Mouse (Mus musculus) Patski (cell line): ENCODE data around the gene Vps9d1. TPM values are rescaled to one million over a fixed set of nuclear protein-coding genes. Genes with fewer than 3 reads are reported as not detected.
A peak's percentile ranks its signal among the peaks of the same experiment; 100 is the strongest.
"Not testable (repeated sequence)": the region's sequence is repeated elsewhere in the genome, so short reads cannot be mapped to it uniquely, and the experiment has no call there.

Experiments
- ATAC-seq: fragments of 100-300 bp; one replicate; pipeline ENCODE4 v1.8.0; 2021
- CTCF ChIA-PET: fragments of 350-600 bp; sonication (Branson Sonifier 250); formaldehyde crosslinking; loops from one replicate; lab custom pipeline; 2022; ENCODE audit warnings: inconsistent platforms; lab: Charles Lee
- POLR2A ChIA-PET: fragments of 350-600 bp; sonication (Branson Sonifier 250); formaldehyde crosslinking; loops from one replicate; lab custom pipeline; 2022; ENCODE audit warnings: antibody characterized with exemption, inconsistent platforms; lab: Charles Lee
- DNase-seq: peaks from one replicate; pipeline ENCODE4 v3.0.0-alpha.2; 2011; ENCODE audit warnings: low read depth, low spot score
- H3K27me3 ChIP-seq: fragments of 371-371 bp; one replicate; pipeline ENCODE4 v1.5.1; 2021
- CTCF ChIP-seq: fragments of 100-300 bp; IDR thresholded peaks from one replicate; pipeline ENCODE4 v1.5.1; 2021
- in situ Hi-C: fragments of 300-500 bp; cut with MboI; formaldehyde crosslinking; loops from 3 replicates; pipeline ENCODE4 v1.11.1; 2018; ENCODE audit warnings: low pct_unique_long_range_greater_than_20kb, mixed read lengths
- polyA plus RNA-seq: library from polyadenylated mRNA; unstranded; gene quantifications from one replicate; pipeline ENCODE4 v1.2.3, GENCODE M21; 2021

Vps9d1 gene
- polyA plus RNA-seq: 22.1 TPM

- in situ Hi-C loops: no loop called here
- H3K27me3 ChIP-seq: no peaks in the 10 kb centered on the region
- DNase-seq: peak; percentile 13
- no peak for TF ChIP-seq CTCF
- CTCF ChIA-PET: no interaction called here
- ATAC-seq: peak; percentile 79
- POLR2A ChIA-PET: interaction anchor here (1.1 to 1.5 kb wide), 5 partner anchors 11 to 30 kb away, joined by 3 to 7 read pairs (median 4); partner anchors contain the start of genes Cdk10 and Spata2l
These were observed at the start of gene Vps9d1, which contains the start of gene Zfp276 for GRCm38 (mm10) chr8:123254099-123254885. Gene Vps9d1 (minus strand): TSS chr8:123254348. Gene Zfp276 (plus strand): TSS chr8:123254195.

GRCm38 (mm10) chr8:123298301-123298700 lies 44.2 kb upstream of the Vps9d1 start:
- ChIA-PET POLR2A (no interaction called here), CTCF (no interaction called here)
- no peak for DNase-seq
- H3K27me3 ChIP-seq: no peaks in the 10 kb centered on the region
- no peak for TF ChIP-seq CTCF
- ATAC-seq: no peak
- in situ Hi-C loops: no loop called here

- POLR2A ChIA-PET: no interaction called here
- in situ Hi-C loops: no loop called here
- TF ChIP-seq CTCF: no peak
- CTCF ChIA-PET: no interaction called here
- ATAC-seq (no peak), DNase-seq (no peak)
- no peaks in the 10 kb centered on the region for H3K27me3 ChIP-seq
These were observed 38.6 kb upstream of the Vps9d1 start for GRCm38 (mm10) chr8:123292785-123293184.

- no peak for ATAC-seq
- CTCF ChIA-PET: no interaction called here
- DNase-seq: no peak
- H3K27me3 ChIP-seq: no peaks in the 10 kb centered on the region
- in situ Hi-C loops: no loop called here
- no peak for TF ChIP-seq CTCF
- POLR2A ChIA-PET: no interaction called here
These were observed 38.1 kb upstream of the Vps9d1 start for GRCm38 (mm10) chr8:123292281-123292680.

GRCm38 (mm10) chr8:123291716-123292115 lies 37.6 kb upstream of the Vps9d1 start:
- ATAC-seq: no peak
- TF ChIP-seq CTCF: no peak
- CTCF ChIA-PET: no interaction called here
- no peak for DNase-seq
- H3K27me3 ChIP-seq: no peaks in the 10 kb centered on the region
- in situ Hi-C loops: no loop called here
- POLR2A ChIA-PET: no interaction called here

GRCm38 (mm10) chr8:123290679-123291078 lies 36.5 kb upstream of the Vps9d1 start:
- ATAC-seq: no peak
- TF ChIP-seq CTCF: no peak
- CTCF ChIA-PET: interaction anchor here (1.3 to 1.7 kb wide), 3 partner anchors 13 to 56 kb away, joined by 3 to 4 read pairs (median 3); no protein-coding TSS in a partner anchor
- DNase-seq: no peak
- POLR2A ChIA-PET: no interaction called here
- H3K27me3 ChIP-seq: no peaks in the 10 kb centered on the region
- in situ Hi-C loops: no loop called here

GRCm38 (mm10) chr8:123290166-123290565 lies 36.0 kb upstream of the Vps9d1 start:
- ATAC-seq (no peak), DNase-seq (no peak)
- no peak for TF ChIP-seq CTCF
- in situ Hi-C loops: no loop called here
- no peaks in the 10 kb centered on the region for H3K27me3 ChIP-seq
- ChIA-PET CTCF (interaction anchor here (1.1 to 1.7 kb wide), 4 partner anchors 14 to 55 kb away, joined by 3 to 4 read pairs (median 3); no protein-coding TSS in a partner anchor), POLR2A (no interaction called here)

- no peak for TF ChIP-seq CTCF
- ATAC-seq: no peak
- H3K27me3 ChIP-seq: no peaks in the 10 kb centered on the region
- in situ Hi-C loops: no loop called here
- CTCF ChIA-PET: no interaction called here
- DNase-seq: no peak
- POLR2A ChIA-PET: no interaction called here
These were observed 33.2 kb upstream of the Vps9d1 start for GRCm38 (mm10) chr8:123287362-123287761.

GRCm38 (mm10) chr8:123284493-123284892 lies 30.3 kb upstream of the Vps9d1 start:
- DNase-seq (no peak), ATAC-seq (no peak)
- ChIA-PET CTCF (interaction anchor here (1.0 to 1.5 kb wide), 2 partner anchors 12 to 87 kb away, joined by 3 read pairs; no protein-coding TSS in a partner anchor), POLR2A (interaction anchor here (0.5 to 1.0 kb wide), 3 partner anchors 48 to 1996 kb away, joined by 3 to 6 read pairs (median 3); partner anchors contain the start of gene Spata2l)
- no peak for TF ChIP-seq CTCF
- in situ Hi-C loops: no loop called here
- no peaks in the 10 kb centered on the region for H3K27me3 ChIP-seq

- in situ Hi-C loops: no loop called here
- ChIA-PET POLR2A (interaction anchor here (0.7 kb wide), 1 partner anchor 411 kb away, joined by 3 read pairs; no protein-coding TSS in a partner anchor), CTCF (interaction anchor here (1.0 kb wide), 1 partner anchor 11 kb away, joined by 3 read pairs; no protein-coding TSS in a partner anchor)
- DNase-seq (no peak), ATAC-seq (no peak)
- no peak for TF ChIP-seq CTCF
- H3K27me3 ChIP-seq: no peaks in the 10 kb centered on the region
These were observed 29.8 kb upstream of the Vps9d1 start for GRCm38 (mm10) chr8:123283991-123284390.

GRCm38 (mm10) chr8:123282994-123283393 lies 28.8 kb upstream of the Vps9d1 start:
- in situ Hi-C loops, DNase-seq, ATAC-seq, H3K27me3 ChIP-seq, POLR2A ChIA-PET, CTCF ChIA-PET: not testable (repeated sequence)
